9 mouse cellular contexts compared by ENCODE assay signal in the genomic region with DNA sequence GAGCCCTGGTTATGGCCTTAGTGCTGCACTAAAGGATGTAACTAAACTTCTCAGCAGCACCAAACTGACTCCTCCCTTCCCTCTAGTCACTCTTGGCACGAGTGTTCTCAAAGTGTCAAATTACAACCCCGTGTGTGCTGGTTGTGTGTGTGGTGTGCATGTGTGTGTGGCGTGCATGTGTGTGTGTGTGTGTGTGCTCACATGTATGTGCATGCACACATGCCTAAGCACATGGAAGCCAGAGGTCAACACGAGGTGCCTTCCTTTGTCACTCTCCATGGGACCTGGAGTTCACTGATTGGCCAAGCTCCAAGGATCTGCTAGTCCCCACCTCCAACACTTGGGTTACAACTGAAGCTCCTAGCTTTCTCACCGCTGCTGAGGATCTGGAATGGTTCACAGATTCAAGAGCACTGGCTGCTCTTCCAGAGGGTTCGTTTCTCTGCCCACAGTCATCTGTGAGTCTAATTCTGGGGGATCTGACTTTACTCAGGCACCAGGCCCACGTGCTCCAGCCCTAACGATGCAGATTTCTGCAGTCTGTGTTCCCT.
DNase-seq lines count a peak whose midpoint lies in the region; ATAC-seq and TF ChIP-seq lines count a peak whose summit lies in the region.
"Had no signal": no experiment of that assay in that cellular context is flagged by ENCODE, and none has a peak within 500 bp of the region (broad histone marks: within the 10 kb centered on the region; RNA-seq: fewer than 3 reads in every experiment).

No protein-coding gene starts in this region.

- WGBS in forebrain, embryonic 16.5 days = 21% methylated on average over 8 of the region's 8 CpGs
- 33% methylated on average over 8 of the region's 8 CpGs for WGBS in midbrain, embryonic 15.5 days

- H3K9ac ChIP-seq in forebrain, embryonic 16.5 days (replicated peaks; ENCODE audit: low read depth, low read length) = no peak overlapping the region
- no peak overlapping the region for H3K9ac ChIP-seq in midbrain, embryonic 15.5 days

- TF ChIP-seq POLR2A in brain, embryonic 14.5 days (IDR thresholded peaks at IDR 0.05; ENCODE audit: borderline replicate concordance, extremely low read depth, insufficient read depth, insufficient read length, poor library complexity, severe bottlenecking) = no peak

- DNase-seq in kidney, adult 9 months = peak; percentile 4
- no peak for DNase-seq in kidney, adult 11 months
- peak; percentile 57 for DNase-seq in brain, embryonic 14.5 days (ENCODE audit: low read depth)
- DNase-seq in left cerebral cortex, adult 2 months (ENCODE audit: extremely low spot score in 1 of 2, low spot score in 2 of 2) = peak in 1 of 2 experiments; percentile 40
- DNase-seq in adrenal gland, postnatal 10 days = no peak

- peak overlapping the region; percentile 43 for H3K27ac ChIP-seq in forebrain, embryonic 16.5 days (ENCODE audit: low read length)
- H3K27ac ChIP-seq in left cerebral cortex, adult 2 months = peak overlapping the region; percentile 88
- H3K27ac ChIP-seq in midbrain, embryonic 15.5 days = no peak overlapping the region
- H3K27ac ChIP-seq: neural tube, embryonic 12.5 days had no signal

- ATAC-seq in forebrain, embryonic 16.5 days = peak; percentile 37
- no peak for ATAC-seq in megakaryocyte progenitor cell, adult 5-6 weeks (replicated peaks; ENCODE audit: poor library complexity)
- no peak for ATAC-seq in midbrain, embryonic 15.5 days (replicated peaks)

- H3K4me1 ChIP-seq in forebrain, embryonic 16.5 days (replicated peaks; ENCODE audit: control insufficient read depth, insufficient read depth, low read length) = peaks cover 41% of the 10 kb centered on the region
- H3K4me1 ChIP-seq in midbrain, embryonic 15.5 days = peaks cover 26% of the 10 kb centered on the region

- no peaks in the 10 kb centered on the region for H3K27me3 ChIP-seq in forebrain, embryonic 16.5 days (replicated peaks; ENCODE audit: control insufficient read depth, insufficient read depth, low read length)
- no peaks in the 10 kb centered on the region for H3K27me3 ChIP-seq in midbrain, embryonic 15.5 days (replicated peaks)
- H3K27me3 ChIP-seq: neural tube, embryonic 12.5 days had no signal

- no peak overlapping the region for H3K4me3 ChIP-seq in forebrain, embryonic 16.5 days (replicated peaks; ENCODE audit: low read length)
- no peak overlapping the region for H3K4me3 ChIP-seq in left cerebral cortex, adult 2 months
- H3K4me3 ChIP-seq in midbrain, embryonic 15.5 days = no peak overlapping the region
- H3K4me3 ChIP-seq: neural tube, embryonic 12.5 days had no signal

- H3K9me3 ChIP-seq in forebrain, embryonic 16.5 days (ENCODE audit: control insufficient read depth, low read length) = no peaks in the 10 kb centered on the region
- H3K9me3 ChIP-seq in midbrain, embryonic 15.5 days = no peaks in the 10 kb centered on the region

- H3K36me3 ChIP-seq in forebrain, embryonic 16.5 days (ENCODE audit: control insufficient read depth, insufficient read depth) = no peaks in the 10 kb centered on the region
- H3K36me3 ChIP-seq in midbrain, embryonic 15.5 days (replicated peaks) = no peaks in the 10 kb centered on the region

- H3K4me2 ChIP-seq in forebrain, embryonic 16.5 days (ENCODE audit: low read length) = no peak overlapping the region
- H3K4me2 ChIP-seq in midbrain, embryonic 15.5 days = no peak overlapping the region
- H3K4me2 ChIP-seq: neural tube, embryonic 12.5 days had no signal

- intact Hi-C loops in left cerebral cortex, adult 2 months (cut with DNase I) = no loop called here

- no peak for TF ChIP-seq CTCF in brain, embryonic 14.5 days (IDR thresholded peaks at IDR 0.05; ENCODE audit: borderline replicate concordance, extremely low read depth, insufficient read depth, insufficient read length)
- TF ChIP-seq CTCF in left cerebral cortex, adult 2 months (IDR thresholded peaks at IDR 0.05) = no peak

Comparison
In these comparisons a context has a peak if more than half of its experiments do, and no peak if none do; other contexts are left out.
1. DNase-seq: peak in kidney, adult 9 months (single experiment) and brain, embryonic 14.5 days (single experiment); none in kidney, adult 11 months (single experiment) and adrenal gland, postnatal 10 days (single experiment).